Mouse (Mus musculus) 416B (cell line): ENCODE data around the gene Slfn2.
A peak's percentile ranks its signal among the peaks of the same experiment; 100 is the strongest.
"Not testable (repeated sequence)": the region's sequence is repeated elsewhere in the genome, so short reads cannot be mapped to it uniquely, and the experiment has no call there.

Experiments
- DNase-seq: peaks from one replicate; pipeline ENCODE4 v3.0.0; 2011; ENCODE audit warnings: low read depth

The Slfn2 gene

DNA sequence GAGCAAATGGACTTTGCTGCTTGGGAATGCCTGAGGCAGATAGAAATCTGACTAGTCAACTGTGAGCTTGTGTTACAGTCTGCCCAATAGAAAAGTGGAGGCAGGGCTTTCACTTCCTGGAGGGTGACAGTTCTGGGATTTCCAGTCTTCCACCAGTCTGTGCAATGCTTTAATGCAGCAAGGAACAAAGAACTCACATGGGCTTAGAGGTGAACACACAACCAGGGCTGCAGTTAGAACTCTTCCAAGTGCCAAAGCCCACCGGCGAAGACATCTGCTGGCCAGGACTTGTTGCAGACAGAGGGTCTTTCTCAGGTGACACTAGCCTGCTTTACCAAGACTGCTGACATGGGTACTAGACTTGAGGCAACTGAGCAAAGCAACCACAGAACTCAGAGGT lies at the start of gene Slfn2:
TSS of gene Slfn2 (plus strand) at position 167 of the 400 bp plus-strand sequence.
- peak; percentile 21 for DNase-seq

DNA sequence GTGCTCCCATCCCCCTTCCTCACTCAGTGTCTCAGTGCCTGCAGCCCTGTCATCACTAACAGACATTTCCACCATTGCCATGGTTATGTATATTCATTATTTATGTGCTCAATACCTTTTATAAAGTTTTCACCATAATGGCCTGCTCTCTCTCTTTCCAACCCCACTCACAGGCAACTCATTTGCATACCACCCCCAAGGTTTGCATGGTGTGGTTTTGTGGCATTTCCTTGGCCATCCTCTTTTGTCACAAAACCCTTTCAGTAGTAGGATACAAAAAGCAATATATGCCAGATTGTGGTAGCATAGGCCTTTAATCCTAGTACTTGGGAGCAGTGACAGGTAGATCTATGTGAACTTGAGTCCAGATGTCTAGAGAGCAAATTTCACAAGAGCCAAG lies 48.8 kb upstream of the Slfn2 start:
- no peak for DNase-seq

DNA sequence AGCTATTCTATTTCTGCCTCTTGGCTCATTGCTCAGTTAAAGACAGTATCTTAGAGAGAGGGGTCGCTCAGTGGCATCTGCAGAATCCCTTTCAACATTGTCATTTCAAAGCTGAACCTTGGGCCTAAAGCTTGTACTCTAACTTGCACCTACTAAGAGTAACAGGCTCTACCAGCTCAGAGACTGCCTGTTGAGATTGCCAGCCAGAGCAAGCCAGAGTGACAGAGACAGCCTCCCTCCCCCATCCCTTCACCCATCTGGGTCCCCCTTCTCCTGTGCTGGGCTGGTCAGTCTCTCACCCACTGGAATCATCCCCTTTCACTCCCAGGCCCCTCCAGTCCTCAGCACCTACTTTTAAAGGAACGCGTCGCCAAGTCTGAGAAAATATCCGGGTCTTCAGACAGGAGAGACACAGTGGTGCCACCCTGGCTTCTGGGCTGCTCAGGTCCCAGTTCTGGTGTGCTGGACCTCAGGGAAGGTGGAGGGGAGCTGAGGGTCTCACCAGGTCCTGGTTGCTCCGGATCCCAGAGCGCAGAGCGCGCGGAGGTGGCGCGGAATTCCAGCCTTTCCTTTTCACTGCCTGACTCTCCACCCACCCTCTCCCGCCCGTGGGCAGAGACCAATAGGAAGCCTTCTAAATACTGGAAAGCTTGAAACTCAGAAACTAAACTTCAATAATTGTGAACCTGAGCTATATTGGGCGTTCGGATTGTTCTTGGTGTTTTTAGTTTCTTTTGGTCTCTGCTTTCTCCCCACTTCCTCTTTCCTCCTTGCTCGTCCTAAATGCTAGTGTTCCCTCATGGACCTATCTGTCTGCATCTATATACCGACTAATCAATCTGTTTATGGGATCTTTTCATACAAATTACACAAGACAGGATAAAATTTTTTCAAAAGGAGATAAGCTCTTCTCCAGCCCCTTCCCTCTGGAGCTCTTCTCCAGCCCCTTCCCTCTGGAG lies 45.1 kb upstream of the Slfn2 start:
- DNase-seq: peak; percentile 55

DNA sequence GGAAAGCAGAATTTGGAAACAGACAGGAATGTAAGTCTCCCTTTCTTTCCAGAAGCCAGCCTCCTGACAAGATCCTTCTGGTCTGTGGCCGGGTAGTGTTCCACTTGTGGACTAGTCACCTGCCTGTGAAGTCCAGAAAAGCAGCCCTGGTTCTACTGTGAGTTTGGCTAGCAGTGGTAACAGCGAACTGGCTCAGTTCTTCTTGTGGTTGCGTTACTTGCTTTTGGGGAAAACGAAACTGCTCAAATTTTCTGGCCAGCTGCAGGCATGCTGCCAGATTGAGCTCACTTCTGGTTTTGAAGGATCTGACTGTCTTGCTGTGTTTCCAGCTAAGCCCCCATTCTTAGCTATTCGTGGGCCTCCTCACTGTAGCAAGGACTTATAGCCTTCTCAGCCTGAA lies 44.3 kb upstream of the Slfn2 start, which contains the start of gene Slfn8:
TSS of gene Slfn8 (minus strand) at position 190 of the 400 bp plus-strand sequence.
- peak; percentile 77 for DNase-seq

DNA sequence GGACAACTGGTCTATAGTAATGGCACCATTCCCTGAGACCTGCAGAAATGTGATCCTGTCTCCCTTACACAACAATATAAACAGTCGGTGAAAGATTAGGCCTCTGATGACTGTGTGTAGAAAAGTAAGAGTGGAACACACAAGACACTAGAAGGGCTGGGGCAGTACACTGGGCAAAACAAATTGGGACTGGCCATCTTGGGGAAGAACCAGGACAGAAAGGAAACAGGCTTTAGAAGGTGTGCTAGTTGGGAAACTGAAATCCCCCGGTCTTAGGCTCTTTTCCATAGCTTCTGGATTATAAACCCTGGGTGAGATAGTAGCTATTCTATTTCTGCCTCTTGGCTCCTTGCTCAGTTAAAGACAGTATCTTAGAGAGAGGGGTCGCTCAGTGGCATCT lies 26.2 kb upstream of the Slfn2 start:
- DNase-seq: not testable (repeated sequence)

DNA sequence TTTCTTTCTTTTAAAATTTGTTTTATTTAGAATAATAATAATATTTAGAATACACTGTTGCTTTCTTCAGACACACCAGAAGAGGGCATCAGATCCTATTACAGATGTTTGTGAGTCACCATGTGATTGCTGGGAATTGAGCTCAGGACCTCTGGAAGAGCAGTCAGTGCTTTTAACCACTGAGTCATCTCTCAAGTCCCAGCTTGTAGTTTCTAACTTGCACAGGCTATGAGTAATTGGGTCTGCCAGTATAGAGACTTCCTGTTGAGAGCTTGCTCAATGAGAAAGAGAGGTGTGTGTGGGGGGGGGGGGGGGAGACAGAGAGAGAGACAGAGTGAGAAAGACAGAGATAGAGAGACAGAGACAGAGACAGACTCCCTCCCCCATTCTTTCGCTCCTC lies 25.8 kb upstream of the Slfn2 start:
- DNase-seq: peak; percentile 90

DNA sequence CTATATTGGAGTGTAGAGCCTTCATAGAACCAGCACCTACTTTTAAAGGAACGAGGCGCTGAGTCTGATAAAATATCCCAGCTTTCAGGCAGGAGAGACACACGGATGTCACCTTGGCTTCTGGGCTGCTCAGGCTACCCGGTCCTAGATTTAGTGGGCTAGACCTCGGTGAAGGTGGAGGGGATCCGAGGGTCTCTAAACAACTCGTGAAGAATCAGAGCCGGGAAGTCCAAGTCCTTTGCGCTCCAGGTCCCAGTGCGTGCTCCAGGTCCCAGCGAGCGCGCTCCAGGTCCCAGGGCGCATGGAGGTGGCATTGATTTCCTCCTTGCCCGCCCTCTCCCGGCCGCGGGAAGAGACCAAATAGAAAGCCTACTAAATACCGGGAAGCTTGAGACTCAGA lies 25.1 kb upstream of the Slfn2 start:
- no peak for DNase-seq

DNA sequence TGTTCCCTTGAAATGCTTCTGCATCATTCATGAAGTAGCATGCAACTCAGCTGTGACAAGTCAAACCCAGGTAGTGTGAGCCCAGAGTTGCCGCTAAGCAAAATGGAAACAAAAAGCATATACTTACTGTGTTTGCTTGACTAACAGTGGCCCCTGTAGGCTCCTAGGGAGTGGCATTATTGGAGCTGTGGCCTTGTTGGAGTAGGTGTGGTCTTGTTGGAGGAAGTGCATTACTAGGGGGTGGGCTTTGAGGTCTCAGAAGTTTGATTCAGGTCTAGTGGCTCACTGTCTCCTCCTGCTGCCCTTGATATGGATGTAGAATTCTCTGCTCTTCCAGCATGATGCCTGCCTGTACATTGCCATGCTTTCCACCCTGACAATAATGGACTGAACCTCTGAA lies 24.6 kb upstream of the Slfn2 start:
- peak; percentile 98 for DNase-seq

DNA sequence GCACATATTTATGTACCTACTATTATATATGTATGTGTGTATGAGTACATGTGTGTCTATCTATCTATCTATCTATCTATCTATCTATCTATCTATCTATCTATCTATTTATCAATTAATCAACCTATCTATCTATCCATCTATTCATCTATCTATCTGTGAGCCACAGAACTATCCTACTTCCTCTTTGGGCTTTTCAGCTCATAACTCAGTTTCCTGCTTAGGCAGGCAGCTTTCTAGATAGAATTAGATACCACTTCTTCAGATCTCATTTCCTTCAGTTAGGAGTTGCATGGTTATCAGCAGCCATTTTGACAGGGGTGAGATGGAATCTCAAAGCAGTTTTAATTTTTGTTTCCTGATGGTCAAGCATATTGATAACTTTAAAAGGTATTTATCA lies 23.9 kb upstream of the Slfn2 start:
- DNase-seq: peak; percentile 72

DNA sequence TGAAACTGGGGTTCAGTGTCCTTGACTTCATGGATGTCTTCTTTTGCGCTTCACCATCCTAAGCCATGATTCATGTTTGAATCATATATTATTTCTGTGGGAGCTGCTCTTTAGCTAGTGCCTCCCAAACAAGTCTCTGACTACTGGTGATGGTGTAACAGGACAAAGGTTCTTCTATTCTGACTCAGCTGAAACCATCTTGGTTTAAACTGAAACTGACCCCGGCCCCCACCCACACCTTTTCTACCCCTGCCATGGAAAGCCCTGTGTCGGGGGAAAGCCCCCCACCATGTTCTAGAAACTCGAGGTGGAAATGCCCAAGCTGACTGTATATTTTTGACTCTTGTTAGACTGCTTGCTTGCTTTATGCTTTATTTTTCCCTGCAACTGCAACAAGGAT lies 21.0 kb upstream of the Slfn2 start:
- no peak for DNase-seq

DNA sequence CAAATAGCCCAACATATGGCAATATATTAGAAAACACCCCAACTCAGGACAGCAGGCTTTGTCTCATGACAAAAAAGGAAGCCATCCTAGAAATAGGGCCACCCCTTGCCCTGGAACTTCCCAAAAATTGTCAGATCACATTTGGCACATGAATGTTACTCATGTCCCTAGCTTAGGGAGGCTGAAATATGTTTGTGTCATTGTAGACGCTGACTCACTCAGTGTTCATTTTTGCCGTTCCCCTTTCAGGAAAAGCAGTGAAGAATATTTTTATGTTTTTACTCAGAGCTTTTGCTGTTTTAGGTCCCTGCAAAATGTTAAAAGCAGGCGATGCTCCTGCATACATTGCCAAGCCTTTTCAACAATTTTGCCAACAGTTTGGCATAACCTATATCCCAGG lies 19.3 kb upstream of the Slfn2 start:
- peak; percentile 46 for DNase-seq

DNA sequence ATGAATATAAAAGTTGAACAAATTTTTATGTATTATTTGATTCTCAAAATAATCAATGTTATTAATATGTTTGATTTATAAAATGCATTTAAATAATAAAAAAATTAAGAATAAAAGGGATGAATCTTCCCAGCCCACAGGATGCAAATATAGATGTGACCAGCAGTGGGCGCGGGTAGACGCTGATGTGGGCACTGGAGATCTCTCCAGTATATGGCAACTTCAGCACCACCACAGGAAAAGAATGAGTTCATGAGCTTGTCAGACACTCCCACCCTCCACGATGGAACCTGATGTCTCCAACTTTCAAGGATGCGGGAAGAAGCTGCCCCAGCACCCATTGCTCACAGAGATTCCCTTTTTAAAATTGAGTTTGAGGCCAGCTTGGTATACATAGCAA lies 7.0 kb upstream of the Slfn2 start:
- DNase-seq: peak; percentile 70

DNA sequence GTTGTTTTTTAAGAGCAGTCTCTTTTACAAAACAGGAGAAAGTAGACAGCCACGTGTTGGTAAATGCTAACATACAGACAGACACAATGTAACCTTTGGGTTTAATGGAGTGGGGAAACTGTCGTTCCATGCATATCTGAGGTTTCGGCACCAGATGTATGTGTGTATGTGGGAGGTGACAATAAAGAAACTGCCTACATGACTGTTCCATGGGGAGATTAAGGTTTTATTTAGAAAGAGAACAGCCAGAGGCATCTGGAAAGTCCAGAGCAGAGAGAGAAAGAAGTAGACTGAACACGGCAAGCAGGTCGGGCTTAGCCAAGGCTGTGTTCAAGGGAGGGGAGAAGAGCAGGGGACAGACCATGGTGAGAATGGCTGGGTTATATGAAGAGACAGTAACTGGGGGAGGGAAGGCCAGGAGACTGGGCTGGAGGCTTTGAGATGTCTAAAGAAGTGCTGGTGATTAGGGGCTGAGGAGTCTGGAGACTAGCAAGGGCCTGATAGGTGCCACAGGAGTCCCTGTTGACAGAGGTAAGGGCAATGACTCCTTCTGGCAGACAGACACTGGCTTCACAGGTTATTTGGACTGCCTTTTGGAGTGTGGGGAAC lies 4.4 kb upstream of the Slfn2 start:
- no peak for DNase-seq

DNA sequence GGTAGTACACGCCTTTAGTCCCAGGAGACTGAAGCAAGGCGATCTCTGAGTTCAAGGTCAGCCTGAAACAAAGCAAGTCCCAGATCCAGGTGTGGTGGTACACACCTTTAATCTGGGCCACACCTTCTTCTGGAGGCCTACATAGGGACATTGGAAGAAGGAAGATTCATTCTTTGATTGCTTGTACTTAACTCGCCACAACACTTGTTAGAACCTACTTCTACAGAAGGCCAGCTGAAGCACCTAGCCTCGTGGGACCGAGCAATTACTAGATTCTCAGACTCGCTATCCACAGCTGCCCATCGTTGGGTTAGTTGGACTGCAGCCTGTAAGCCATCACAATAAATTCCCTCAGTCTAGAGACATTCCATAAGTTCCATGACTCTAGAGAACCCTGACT lies 3.1 kb upstream of the Slfn2 start:
- DNase-seq: no peak

DNA sequence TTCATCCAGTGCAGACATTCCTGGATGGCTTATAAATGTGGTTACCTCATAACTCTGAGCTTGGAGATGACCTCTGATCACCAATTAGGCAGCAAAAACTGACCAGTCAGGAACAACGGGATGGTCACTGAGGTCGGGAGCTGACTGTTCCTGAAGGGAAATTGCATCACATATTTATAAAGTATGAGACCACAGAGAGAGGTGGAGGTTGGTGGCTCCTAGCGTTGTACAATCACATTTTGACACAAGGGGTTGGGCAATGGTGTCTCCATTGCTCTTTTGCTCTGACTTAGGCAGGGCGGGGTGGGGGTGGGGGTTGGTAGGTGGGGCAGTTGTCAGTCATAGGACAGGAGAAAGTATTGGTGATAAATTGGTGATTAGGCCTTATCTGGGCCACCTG lies 1.8 kb upstream of the Slfn2 start:
- DNase-seq: peak; percentile 79

DNA sequence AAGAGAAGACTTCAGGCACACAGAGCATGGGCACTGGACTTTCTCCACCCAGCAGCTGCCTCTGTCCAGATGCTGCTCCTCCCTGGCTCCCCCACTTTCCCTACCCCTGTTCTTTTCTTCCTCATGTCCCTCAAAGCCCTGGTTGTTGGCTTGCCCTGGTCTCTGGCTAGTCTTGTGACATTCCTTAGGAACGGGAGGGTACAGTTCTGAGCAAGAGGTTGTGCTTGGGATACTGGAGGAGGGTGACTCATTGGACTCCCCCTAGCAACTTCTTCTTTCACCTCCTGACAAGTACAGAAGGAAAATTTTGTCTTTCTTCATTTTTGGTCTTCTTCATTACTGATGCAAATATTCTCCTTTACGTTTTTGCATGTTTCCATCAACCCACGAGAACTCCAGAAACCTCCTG lies 967 bp upstream of the Slfn2 start:
- peak; percentile 45 for DNase-seq

DNA sequence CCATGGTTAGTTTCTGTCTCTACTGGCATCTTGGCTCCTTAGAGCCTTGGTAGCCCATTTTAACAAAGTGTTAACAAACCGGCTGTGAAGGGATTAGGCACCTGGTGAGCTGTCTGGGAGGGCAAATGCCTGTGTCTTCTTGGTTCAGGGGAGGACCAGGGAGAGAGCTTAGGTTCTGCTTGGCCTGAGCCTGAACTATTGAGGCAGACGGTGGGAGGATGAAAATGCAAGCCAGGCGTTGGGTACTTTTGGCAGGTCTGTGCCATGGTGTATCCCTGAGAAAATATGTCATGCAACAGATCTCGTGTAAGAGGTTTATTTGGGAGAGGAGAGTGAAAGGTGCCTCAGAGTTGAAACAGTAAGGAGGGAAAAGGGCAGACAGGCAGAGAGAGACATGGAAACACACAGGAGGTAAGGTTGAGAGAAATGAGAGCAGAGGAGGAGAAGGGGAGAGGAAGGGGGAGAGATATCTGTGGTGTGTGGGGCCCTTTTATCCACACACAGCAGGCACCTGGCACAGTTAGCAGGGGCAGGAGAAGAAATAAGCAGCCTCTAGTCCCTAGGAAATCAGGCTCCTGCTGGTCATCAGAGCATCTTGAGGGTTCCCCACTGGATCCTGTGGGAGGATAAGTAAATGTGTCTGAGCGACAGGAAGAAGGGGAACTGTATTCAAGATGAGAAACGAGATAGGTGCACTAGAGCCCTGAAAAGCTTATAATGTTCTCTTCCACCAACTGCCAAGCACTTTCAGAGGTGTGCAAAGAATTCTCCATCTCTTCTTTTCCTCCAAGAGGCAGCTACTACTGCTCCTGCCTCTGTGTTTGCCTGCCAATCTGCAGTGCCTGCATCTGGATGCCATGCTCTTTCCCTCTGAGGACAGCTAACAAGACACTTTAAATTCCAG lies 781 bp downstream of the Slfn2 start:
- peak; percentile 25 for DNase-seq

DNA sequence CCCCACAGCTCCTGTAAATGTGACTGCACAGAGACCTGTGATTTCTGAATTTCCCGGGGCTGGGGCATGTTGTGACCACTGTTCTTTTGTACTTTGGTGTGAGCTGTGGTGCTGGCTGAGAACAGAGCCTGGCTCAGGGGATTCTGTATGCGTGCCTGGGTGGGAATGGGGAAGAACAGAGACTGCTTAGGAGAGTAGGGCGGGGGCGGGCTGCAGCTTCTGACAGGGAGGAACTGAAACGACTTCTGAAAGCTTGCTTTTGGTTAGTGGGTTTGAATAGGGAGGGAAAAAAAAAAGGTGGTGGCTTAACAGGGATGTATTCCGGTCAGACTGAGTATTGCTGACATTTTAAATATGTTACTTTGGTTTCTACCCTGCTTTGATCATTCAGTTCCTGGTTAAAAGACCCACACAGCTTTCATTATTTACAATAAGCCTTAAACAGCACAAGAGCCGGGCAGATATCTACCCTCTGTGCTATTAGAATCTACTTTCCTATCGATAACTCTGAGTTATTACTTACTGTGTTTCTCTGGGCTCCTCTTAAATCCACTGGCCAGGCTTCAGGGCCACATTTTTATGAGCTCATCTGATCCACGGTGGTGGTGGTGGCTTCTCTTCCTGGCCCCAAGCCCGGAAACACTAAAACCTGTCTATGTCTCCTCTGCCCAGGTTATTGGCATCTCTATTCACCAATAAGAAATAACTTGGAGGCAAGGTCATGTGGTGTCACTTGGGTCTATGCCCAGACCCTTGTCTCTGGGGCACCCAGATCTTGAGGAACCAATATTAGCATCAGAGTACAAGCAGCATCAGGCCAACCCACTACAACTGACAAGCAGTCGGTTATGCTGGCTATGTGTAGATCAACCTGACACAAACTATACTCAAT lies 2.0 kb downstream of the Slfn2 start:
- DNase-seq: peak; percentile 81

DNA sequence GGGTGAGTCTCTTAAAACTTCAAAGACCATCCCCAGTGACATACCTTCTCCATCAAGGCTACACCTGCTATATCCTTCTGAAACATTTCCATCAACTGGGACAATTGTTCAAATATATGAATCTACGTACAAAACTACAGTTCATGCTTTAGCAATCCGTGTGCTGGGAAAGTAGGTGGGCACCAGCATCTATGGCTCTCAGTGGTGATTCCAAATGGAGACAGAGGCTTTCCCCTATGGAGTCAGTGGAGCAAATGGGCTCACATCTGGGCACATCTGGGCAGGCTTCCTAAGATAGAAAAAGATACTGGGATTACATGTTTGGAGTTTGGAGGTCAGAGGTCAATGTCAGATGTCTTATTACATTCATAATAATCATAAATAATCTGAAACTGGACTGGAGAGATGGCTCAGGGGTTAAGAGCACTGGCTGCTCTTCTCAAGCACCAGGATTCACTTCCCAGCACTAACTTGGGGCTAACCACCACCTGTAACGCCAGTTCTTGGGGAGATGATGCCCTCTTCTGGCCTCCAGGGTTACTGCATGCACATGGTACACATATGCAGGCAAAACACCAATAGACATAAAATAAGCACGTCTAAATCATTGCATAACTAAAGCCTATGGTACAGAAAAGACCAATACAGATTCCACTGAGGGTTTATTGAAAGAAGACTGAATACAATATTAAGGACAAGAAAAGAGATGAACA lies 3.2 kb downstream of the Slfn2 start:
- peak; percentile 39 for DNase-seq

DNA sequence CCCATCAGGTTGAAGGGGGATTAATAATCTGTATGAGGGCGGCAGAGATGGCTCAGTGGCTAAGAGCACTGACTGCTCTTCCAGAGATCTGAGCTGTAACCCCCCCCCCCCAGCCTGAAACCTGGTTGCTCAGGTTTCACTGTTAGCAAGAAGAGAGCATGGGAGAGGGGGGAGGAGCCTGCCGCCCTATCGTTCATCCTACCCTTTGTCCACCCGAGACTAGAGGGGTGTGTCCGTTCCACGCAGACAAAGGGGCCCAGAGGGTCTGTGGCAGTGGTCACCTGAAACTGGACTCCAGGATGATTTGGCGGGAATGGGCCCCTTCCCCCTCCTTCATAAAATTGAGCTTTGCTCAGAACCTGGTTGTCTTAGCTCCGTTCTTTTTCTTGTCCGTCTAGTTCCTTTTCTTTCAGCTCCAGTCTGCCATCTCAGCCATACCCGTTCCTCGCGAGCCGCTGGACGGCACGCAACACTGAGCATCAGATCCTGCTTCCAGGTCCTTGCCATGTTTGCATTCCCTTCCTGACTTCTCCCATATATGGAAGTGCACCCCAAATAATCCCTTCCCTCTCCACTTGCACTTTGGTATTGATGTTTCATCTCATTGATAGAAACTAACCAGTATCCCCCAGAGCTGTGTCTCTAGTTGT lies 5.5 kb downstream of the Slfn2 start:
- no peak for DNase-seq
